Mouse (Mus musculus) olfactory bulb, adult 2 months (tissue): ENCODE results near the gene Ttc23.

Source experiments
- CTCF ChIP-seq: fragments of 200-500 bp; IDR thresholded peaks from 2 replicates; pipeline ENCODE4 v1.5.1; 2012; ENCODE audit warnings: low read depth, mild to moderate bottlenecking, low read length, moderate library complexity; ENCODE audit not compliant: insufficient read depth
- POLR2A ChIP-seq: fragments of 200-500 bp; IDR thresholded peaks from 2 replicates; pipeline ENCODE4 v1.6.1; 2012; ENCODE audit warnings: mild to moderate bottlenecking, low read depth, low read length, moderate library complexity; ENCODE audit not compliant: insufficient read depth

GRCm38 (mm10) chr7:67683006-67683405 is 35.8 kb downstream of the Ttc23 start:
- TF ChIP-seq POLR2A (no peak), CTCF (no peak)
